Mouse (Mus musculus): ENCODE data around the gene Ces2h.

DNA sequence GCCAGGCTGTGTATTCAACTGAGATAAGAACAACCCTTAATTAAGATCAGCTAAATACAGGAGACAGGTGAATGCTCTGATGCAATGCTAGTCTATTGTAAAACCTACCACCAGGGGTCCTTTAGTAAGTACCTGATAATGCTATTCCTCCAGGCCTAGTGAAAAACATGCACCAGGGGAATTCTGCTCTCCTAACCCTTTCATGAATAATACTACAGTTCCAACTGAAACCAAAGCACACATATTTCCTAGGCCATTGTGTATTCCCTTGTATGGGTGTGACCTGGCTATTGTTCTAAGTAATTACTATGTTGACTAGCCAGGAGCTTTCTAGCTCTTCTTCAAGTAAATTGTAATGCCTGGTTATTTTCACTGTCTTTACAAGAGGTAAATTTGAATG lies 59.4 kb downstream of the Ces2h start:
- no peak for TF ChIP-seq POLR2A (IDR thresholded peaks at IDR 0.05; ENCODE audit: insufficient read depth, low read depth, low read length)
- TF ChIP-seq CTCF (IDR thresholded peaks at IDR 0.05; ENCODE audit: insufficient read depth, low read depth, low read length): no peak
